10 mouse cellular contexts compared by ENCODE assay signal in the genomic region with DNA sequence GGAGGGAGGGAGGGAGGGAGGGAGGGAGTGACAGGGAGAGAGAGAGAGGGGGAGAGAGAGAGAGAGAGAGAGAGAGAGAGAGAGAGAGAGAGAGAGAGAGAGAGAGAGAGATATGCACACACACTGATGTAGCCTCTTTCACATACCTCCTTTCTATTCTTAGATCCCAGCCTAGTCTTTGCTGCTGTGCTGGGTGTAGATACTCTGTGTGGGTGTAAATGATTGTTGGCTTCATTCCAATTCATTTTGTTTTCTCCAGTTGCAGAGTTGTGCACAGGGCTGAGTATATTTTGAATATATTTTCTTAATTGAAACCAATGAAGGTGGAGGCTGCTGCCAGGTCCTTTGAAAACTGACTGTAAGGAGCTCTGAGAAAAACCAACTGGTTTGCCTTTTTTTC.
"Had no signal": no experiment of that assay in that cellular context is flagged by ENCODE, and none has a peak within 500 bp of the region (broad histone marks: within the 10 kb centered on the region; RNA-seq: fewer than 3 reads in every experiment).

No protein-coding gene starts in this region.

- H3K4me1 ChIP-seq: liver, embryonic 13.5 days had no signal

- H3K4me2 ChIP-seq: liver, embryonic 13.5 days; midbrain, embryonic 11.5 days had no signal

- H3K4me3 ChIP-seq: liver, embryonic 13.5 days had no signal

- DNase-seq: kidney, postnatal 14 days; kidney, postnatal 4 days; liver, embryonic 13.5 days; lung, adult 2 months; lung, postnatal 14 days; lung, postnatal 4 days; midbrain, embryonic 14.5 days; thymus, postnatal 25 days had no signal

- H3K9me3 ChIP-seq: liver, embryonic 13.5 days had no signal

- H3K27ac ChIP-seq: liver, embryonic 13.5 days; stomach, postnatal 0 days had no signal

- H3K36me3 ChIP-seq: liver, embryonic 13.5 days had no signal

- H3K27me3 ChIP-seq: liver, embryonic 13.5 days had no signal

- H3K9ac ChIP-seq: liver, embryonic 13.5 days had no signal
